Mouse (Mus musculus): ENCODE results near the gene Palm3.

- TF ChIP-seq POLR2A (IDR thresholded peaks at IDR 0.05; ENCODE audit: insufficient read depth, low read depth, low read length) (peak; percentile 94), CTCF (IDR thresholded peaks at IDR 0.05) (no peak; the same call in 1 of the 2 replicates), EP300 (IDR thresholded peaks at IDR 0.05; ENCODE audit: insufficient read depth, low read depth, low read length) (peak; percentile 90)
Observed at GRCm38 (mm10) chr8:84066291-84066930, 45.1 kb downstream of the Palm3 start, which contains the start of gene Rfx1.
